Mouse (Mus musculus): ENCODE measurements around the gene Gli3.

GRCm38 (mm10) chr13:15602161-15602560, 139.1 kb downstream of the Gli3 start:
- TF ChIP-seq POLR2A (IDR thresholded peaks at IDR 0.05; ENCODE audit: insufficient read depth, low read length) (no peak), CTCF (IDR thresholded peaks at IDR 0.05; ENCODE audit: low read depth, low read length) (no peak)
